Mouse (Mus musculus) cortical plate, adult 2 months (tissue): ENCODE data around the gene Wwp2. TPM values are rescaled to one million over a fixed set of nuclear protein-coding genes. Genes with fewer than 3 reads are reported as not detected.
"Not testable (repeated sequence)": the region's sequence is repeated elsewhere in the genome, so short reads cannot be mapped to it uniquely, and the experiment has no call there.

ENCODE experiments used
- H3K27ac ChIP-seq: fragments of 200-500 bp; 2 replicates; pipeline ENCODE4 v1.5.1; 2012; ENCODE audit warnings: low read length, control low read depth, inconsistent platforms; ENCODE audit not compliant: insufficient read depth
- H3K4me1 ChIP-seq: fragments of 200-500 bp; 2 replicates; pipeline ENCODE4 v1.6.1; 2011; ENCODE audit warnings: low read length; ENCODE audit not compliant: control insufficient read depth, insufficient read depth
- H3K4me3 ChIP-seq: fragments of 200-500 bp; 2 replicates; pipeline ENCODE4 v1.5.1; 2011; ENCODE audit warnings: mild to moderate bottlenecking, low read length, control low read depth; ENCODE audit not compliant: insufficient read depth
- CTCF ChIP-seq: fragments of 200-500 bp; IDR thresholded peaks from 2 replicates; pipeline ENCODE4 v1.5.1; 2011; ENCODE audit warnings: mild to moderate bottlenecking, control low read depth, low read length; ENCODE audit not compliant: insufficient read depth; ENCODE audit errors: extremely low read depth
- POLR2A ChIP-seq: fragments of 200-500 bp; IDR thresholded peaks from 2 replicates; pipeline ENCODE4 v1.6.1; 2011; ENCODE audit warnings: mild to moderate bottlenecking, low read length, control low read depth; ENCODE audit not compliant: insufficient read depth; ENCODE audit errors: extremely low read depth
- polyA plus RNA-seq: library from polyadenylated mRNA; depleted of rRNA; stranded (reverse); fragments of >200 nt; gene quantifications from 2 replicates; pipeline ENCODE4 v1.2.3, GENCODE M21; 2012

Wwp2 gene
- polyA plus RNA-seq, 1 experiment, result 24.2 TPM

GRCm38 (mm10) chr8:107470302-107470701, 34.1 kb downstream of the Wwp2 start:
- H3K27ac ChIP-seq, result no peak overlapping the region

GRCm38 (mm10) chr8:107472403-107473100, 36.4 kb downstream of the Wwp2 start:
- H3K4me1 ChIP-seq, result peaks cover 6% of the 10 kb centered on the region; the same call in 1 of the 2 replicates
- H3K4me3 ChIP-seq, result no peak overlapping the region
- H3K27ac ChIP-seq, result no peak overlapping the region
- no peak for TF ChIP-seq POLR2A
- TF ChIP-seq CTCF, result no peak

More at GRCm38 (mm10) chr8:107470302-107470701, 34.1 kb downstream of the Wwp2 start:
- no peak for TF ChIP-seq POLR2A
- TF ChIP-seq CTCF, result no peak
- Histone ChIP-seq H3K4me1 (peaks cover 3% of the 10 kb centered on the region; the same call in 1 of the 2 replicates), H3K4me3 (no peak overlapping the region)

DNA sequence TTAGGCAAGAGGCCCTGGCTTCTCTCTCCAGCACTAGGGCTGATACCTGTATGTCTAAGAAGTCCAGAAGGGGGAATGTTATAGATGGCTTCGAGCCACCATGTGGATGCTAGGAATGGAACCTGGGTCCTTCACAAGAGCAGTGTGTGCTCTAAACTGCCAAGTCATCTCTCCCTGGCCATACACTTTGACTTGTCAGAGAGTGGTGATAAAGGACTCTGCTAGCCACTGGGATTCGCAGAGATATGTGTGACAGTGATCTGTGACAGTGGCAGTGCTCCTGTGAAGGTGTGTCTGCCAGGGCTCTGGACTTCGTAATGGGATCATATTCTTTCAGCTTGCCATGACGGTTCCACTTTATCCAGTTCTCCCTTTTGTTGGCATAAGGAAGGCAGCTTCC, 37.2 kb downstream of the Wwp2 start:
- Histone ChIP-seq H3K27ac (no peak overlapping the region), H3K4me3 (no peak overlapping the region), H3K4me1 (peaks cover 6% of the 10 kb centered on the region; the same call in 1 of the 2 replicates)
- TF ChIP-seq CTCF, result no peak
- no peak for TF ChIP-seq POLR2A

GRCm38 (mm10) chr8:107475613-107476012, 39.4 kb downstream of the Wwp2 start:
- Histone ChIP-seq H3K27ac (no peak overlapping the region; the same call in 1 of the 2 replicates), H3K4me1 (peaks cover 4% of the 10 kb centered on the region; the same call in 1 of the 2 replicates), H3K4me3 (no peak overlapping the region)
- TF ChIP-seq CTCF (no peak), POLR2A (no peak)

GRCm38 (mm10) chr8:107476786-107477185, 40.6 kb downstream of the Wwp2 start:
- not testable (repeated sequence) for H3K4me1 ChIP-seq

GRCm38 (mm10) chr8:107478728-107479127, 42.6 kb downstream of the Wwp2 start:
- Histone ChIP-seq H3K4me1 (peaks cover 4% of the 10 kb centered on the region; the same call in 1 of the 2 replicates), H3K27ac (no peak overlapping the region), H3K4me3 (no peak overlapping the region)
- no peak for TF ChIP-seq CTCF
- TF ChIP-seq POLR2A, result no peak

More at GRCm38 (mm10) chr8:107476786-107477185, 40.6 kb downstream of the Wwp2 start:
- not testable (repeated sequence) for H3K4me3 ChIP-seq, H3K27ac ChIP-seq

GRCm38 (mm10) chr8:107480436-107480835, 44.3 kb downstream of the Wwp2 start:
- H3K4me1 ChIP-seq, result peaks cover 3% of the 10 kb centered on the region; the same call in 1 of the 2 replicates
- TF ChIP-seq POLR2A (no peak), CTCF (no peak)
- H3K4me3 ChIP-seq, result no peak overlapping the region
- no peak overlapping the region for H3K27ac ChIP-seq

DNA sequence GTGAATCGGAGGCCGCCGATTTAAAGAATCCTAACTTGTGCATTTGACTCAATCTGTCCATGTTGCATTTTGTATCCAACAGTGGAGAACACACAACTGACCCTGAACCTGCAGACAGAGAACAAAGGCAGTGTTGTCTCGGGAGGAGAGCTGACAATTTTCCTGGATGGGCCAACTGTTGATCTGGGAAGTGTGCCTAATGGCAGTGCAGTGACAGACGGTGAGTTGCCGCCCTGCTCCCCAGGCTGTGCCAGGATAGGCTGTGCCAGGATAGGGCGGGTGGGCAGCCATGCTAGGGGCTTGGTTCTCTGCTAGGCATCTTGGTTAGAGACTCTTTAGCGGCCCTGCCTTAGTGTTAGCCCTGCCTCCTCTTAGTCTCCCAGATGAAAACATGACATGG, 47.1 kb downstream of the Wwp2 start:
- TF ChIP-seq CTCF, result no peak
- no peak for TF ChIP-seq POLR2A
- H3K4me3 ChIP-seq, result no peak overlapping the region
- no peak overlapping the region for H3K27ac ChIP-seq
- H3K4me1 ChIP-seq, result no peaks in the 10 kb centered on the region

DNA sequence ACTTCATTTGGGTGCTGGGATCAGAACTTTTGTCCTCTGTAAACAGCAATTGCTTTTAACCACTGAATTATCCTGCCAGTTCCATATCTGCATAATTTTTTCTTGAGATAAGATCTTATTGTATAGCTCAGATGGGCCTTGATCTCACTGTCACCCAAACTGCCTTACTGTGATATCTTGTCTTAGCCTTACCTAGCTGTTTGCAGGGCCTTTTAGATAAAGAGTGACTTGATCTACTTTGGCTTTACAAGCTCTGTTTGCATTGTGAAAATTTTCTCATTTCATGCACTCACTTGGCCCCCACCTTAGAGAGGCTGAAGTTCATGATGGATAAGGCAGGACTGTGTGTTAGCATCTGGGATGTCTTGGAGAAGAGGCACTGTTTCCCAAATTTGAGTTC, 48.8 kb downstream of the Wwp2 start:
- TF ChIP-seq POLR2A, result no peak
- no peak for TF ChIP-seq CTCF
- Histone ChIP-seq H3K4me1 (no peaks in the 10 kb centered on the region), H3K4me3 (no peak overlapping the region), H3K27ac (no peak overlapping the region)

DNA sequence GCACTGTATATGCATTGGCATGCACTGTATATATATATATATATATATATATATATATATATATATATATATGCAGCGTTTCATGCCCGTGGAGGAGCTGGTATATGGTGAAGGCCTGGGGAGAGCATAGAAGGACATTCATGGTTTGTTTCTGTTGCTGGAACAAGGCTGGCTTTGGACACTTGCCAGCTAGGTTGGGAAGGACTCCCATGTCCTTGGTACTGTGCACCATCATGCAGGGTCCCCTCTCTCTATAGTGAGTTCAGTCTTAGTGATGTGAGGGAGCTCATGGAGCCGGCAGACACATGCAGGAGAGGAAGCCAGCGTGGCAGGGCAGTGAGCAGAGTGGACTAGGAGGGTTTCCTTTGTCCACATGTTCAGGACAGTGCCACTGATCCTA, 52.4 kb downstream of the Wwp2 start:
- Histone ChIP-seq H3K4me1 (peaks cover 7% of the 10 kb centered on the region; the same call in 1 of the 2 replicates), H3K4me3 (no peak overlapping the region), H3K27ac (no peak overlapping the region)
- TF ChIP-seq POLR2A (no peak), CTCF (no peak)

DNA sequence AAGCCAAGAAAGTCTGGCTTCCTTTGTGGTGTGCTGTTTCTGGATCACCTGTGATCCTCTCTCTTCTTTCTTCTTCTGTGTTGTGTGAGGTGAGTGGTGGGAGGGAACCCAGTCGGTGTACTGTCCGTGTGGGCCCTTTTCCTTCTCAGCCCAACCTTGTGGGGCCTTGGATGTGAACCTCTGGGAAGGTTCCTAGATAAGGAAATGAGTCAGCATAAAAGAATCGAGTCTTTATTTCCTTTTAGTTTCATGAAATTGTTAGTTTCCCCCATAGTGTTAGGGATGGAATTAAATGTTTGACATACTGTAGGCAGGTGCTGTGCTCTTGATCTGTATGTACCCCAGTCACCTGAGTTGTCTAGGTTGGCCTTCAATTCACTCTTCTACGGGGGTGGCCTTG, 52.9 kb downstream of the Wwp2 start:
- no peak for TF ChIP-seq CTCF
- no peak for TF ChIP-seq POLR2A
- Histone ChIP-seq H3K27ac (no peak overlapping the region), H3K4me3 (no peak overlapping the region), H3K4me1 (peaks cover 7% of the 10 kb centered on the region; the same call in 1 of the 2 replicates)
